Mouse (Mus musculus): ENCODE measurements around the gene Ciao1.

GRCm38 (mm10) chr2:127210701-127211100, 36.9 kb downstream of the Ciao1 start:
- TF ChIP-seq CTCF (IDR thresholded peaks at IDR 0.05 in 2 of 3, conservative IDR thresholded peaks at IDR 0.05 in 1 of 3; ENCODE audit: control insufficient read depth in 1 of 3, insufficient read depth in 1 of 3, low read depth in 2 of 3, low read length in 3 of 3, poor library complexity in 1 of 3, severe bottlenecking in 1 of 3) (no peak), POLR2A (IDR thresholded peaks at IDR 0.05; ENCODE audit: control insufficient read depth in 1 of 2, insufficient read depth in 1 of 2, low read depth in 1 of 2, low read length in 2 of 2, poor library complexity in 1 of 2) (no peak), TBP (IDR thresholded peaks at IDR 0.05; ENCODE audit: low read depth, low read length) (no peak), KAT2A (conservative IDR thresholded peaks at IDR 0.05; ENCODE audit: low read depth, low read length) (no peak), USF1 (IDR thresholded peaks at IDR 0.05; ENCODE audit: low read depth, low read length) (no peak)
